Mouse (Mus musculus) G1E-ER4 (cell line): Measurements from ENCODE around the gene Hsd17b13. TPM values are rescaled to one million over a fixed set of nuclear protein-coding genes. Genes with fewer than 3 reads are reported as not detected.

Experiments used
- GATA1 ChIP-seq: IDR thresholded peaks from one replicate; pipeline ENCODE4 v1.8.0; 2012; ENCODE audit warnings: low read length, inconsistent platforms
- polyA plus RNA-seq: library from polyadenylated mRNA; stranded (reverse); fragments of >175 nt; gene quantifications from 2 replicates; pipeline ENCODE4 v1.2.3, GENCODE M21; 2012

Gene Hsd17b13
- polyA plus RNA-seq, 1 experiment: not detected

- TF ChIP-seq GATA1: no peak
Measured at GRCm38 (mm10) chr5:103939856-103940255, 37.4 kb downstream of the Hsd17b13 start.

GRCm38 (mm10) chr5:103939350-103939652 is 37.9 kb downstream of the Hsd17b13 start:
- no peak for TF ChIP-seq GATA1

- no peak for TF ChIP-seq GATA1
Measured at GRCm38 (mm10) chr5:103938547-103939349, 38.5 kb downstream of the Hsd17b13 start.

- no peak for TF ChIP-seq GATA1
Measured at GRCm38 (mm10) chr5:103936906-103937589, 40.2 kb downstream of the Hsd17b13 start.

- no peak for TF ChIP-seq GATA1
Measured at GRCm38 (mm10) chr5:103930511-103930910, 46.7 kb downstream of the Hsd17b13 start.

GRCm38 (mm10) chr5:103928196-103928550 is 49.0 kb downstream of the Hsd17b13 start:
- no peak for TF ChIP-seq GATA1

GRCm38 (mm10) chr5:103927429-103928195 is 49.6 kb downstream of the Hsd17b13 start:
- no peak for TF ChIP-seq GATA1

GRCm38 (mm10) chr5:103926398-103926797 is 50.8 kb downstream of the Hsd17b13 start:
- TF ChIP-seq GATA1: no peak

GRCm38 (mm10) chr5:103923755-103924154 is 53.5 kb downstream of the Hsd17b13 start:
- no peak for TF ChIP-seq GATA1

- TF ChIP-seq GATA1: no peak
Measured at GRCm38 (mm10) chr5:103923101-103923500, 54.1 kb downstream of the Hsd17b13 start.

- no peak for TF ChIP-seq GATA1
Measured at GRCm38 (mm10) chr5:103922436-103922835, 54.8 kb downstream of the Hsd17b13 start.

- TF ChIP-seq GATA1: no peak
Measured at GRCm38 (mm10) chr5:103919497-103919896, 57.7 kb downstream of the Hsd17b13 start.

- TF ChIP-seq GATA1: no peak
Measured at GRCm38 (mm10) chr5:103918233-103918632, 59.0 kb downstream of the Hsd17b13 start.

GRCm38 (mm10) chr5:103917357-103917895 is 59.8 kb downstream of the Hsd17b13 start:
- TF ChIP-seq GATA1: no peak

- no peak for TF ChIP-seq GATA1
Measured at GRCm38 (mm10) chr5:103916595-103917356, 60.4 kb downstream of the Hsd17b13 start.
